Mouse (Mus musculus) liver, embryonic 14.5 days (tissue): ENCODE results near the gene Cux1. TPM values are rescaled to one million over a fixed set of nuclear protein-coding genes. Genes with fewer than 3 reads are reported as not detected.

Source experiments
- ATAC-seq: fragments of 200-750 bp; cut with Nextera tagmentation; 2 replicates; pipeline ENCODE4 v1.8.0; 2017; ENCODE audit warnings: moderate number of reproducible peaks, mild to moderate bottlenecking, moderate library complexity; ENCODE audit not compliant: insufficient read depth
- DNase-seq, 3 experiments: peaks; one replicate each; pipeline ENCODE4 v3.0.0-alpha.2; 2012 to 2013; ENCODE audit warnings: low read depth in 3 of 3, low spot score in 3 of 3
- H3K27ac ChIP-seq: fragments of 300-500 bp; sonication (generic); 2 replicates; pipeline ENCODE4 v1.5.1; 2014; ENCODE audit warnings: moderate library complexity, mild to moderate bottlenecking, control low read depth, inconsistent platforms
- H3K27me3 ChIP-seq: fragments of 300-500 bp; sonication (generic); 2 replicates; pipeline ENCODE4 v1.6.1; 2014; ENCODE audit warnings: mild to moderate bottlenecking, low read length, moderate library complexity; ENCODE audit not compliant: control insufficient read depth, insufficient read depth
- H3K36me3 ChIP-seq: fragments of 300-500 bp; sonication (generic); replicated peaks from 2 replicates; pipeline ENCODE4 v1.6.1; 2014; ENCODE audit warnings: low read depth; ENCODE audit not compliant: control insufficient read depth, insufficient read depth
- H3K4me1 ChIP-seq, 2 experiments: fragments of 200-500 bp in 1 of 2; fragments of 300-500 bp in 1 of 2; sonication (generic) in 1 of 2; replicated peaks; 2 replicates each; pipeline ENCODE4 v1.6.1; 2012 to 2014; ENCODE audit warnings: antibody characterized with exemption in 1 of 2, inconsistent platforms in 1 of 2, low read length in 1 of 2; ENCODE audit not compliant: control insufficient read depth in 2 of 2, insufficient read depth in 2 of 2
- H3K4me2 ChIP-seq: fragments of 300-500 bp; sonication (generic); 2 replicates; pipeline ENCODE4 v1.6.1; 2014; ENCODE audit warnings: low read depth, mild to moderate bottlenecking, control low read depth, moderate library complexity
- H3K4me3 ChIP-seq, 2 experiments: fragments of 200-500 bp in 1 of 2; fragments of 300-500 bp in 1 of 2; sonication (generic) in 1 of 2; 2 replicates each; pipeline ENCODE4 v1.5.1; 2012 to 2014; ENCODE audit warnings: low read depth in 2 of 2, low read length in 2 of 2, mild to moderate bottlenecking in 2 of 2, control low read depth in 1 of 2, inconsistent platforms in 1 of 2, moderate library complexity in 1 of 2; ENCODE audit not compliant: insufficient read depth in 1 of 2
- H3K9ac ChIP-seq: fragments of 300-500 bp; sonication (generic); replicated peaks from 2 replicates; pipeline ENCODE4 v1.6.1; 2014; ENCODE audit warnings: mild to moderate bottlenecking, control low read depth, moderate library complexity
- H3K9me3 ChIP-seq: fragments of 300-500 bp; sonication (generic); 2 replicates; pipeline ENCODE4 v1.6.1; 2016; ENCODE audit warnings: low read length, mixed read lengths; ENCODE audit not compliant: control insufficient read depth
- CTCF ChIP-seq: IDR thresholded peaks from 2 replicates; pipeline ENCODE4 v1.5.1; 2016; ENCODE audit warnings: antibody characterized with exemption, low read depth, control low read depth
- EP300 ChIP-seq: IDR thresholded peaks from 2 replicates; pipeline ENCODE4 v1.6.1; 2016; ENCODE audit warnings: antibody characterized with exemption, low read depth
- WGBS: fragments of 180-500 bp; shearing (Covaris S2); extraction: QIAGEN DNeasy Blood & Tissue Kit; methylation state at CpG from one replicate; pipeline ENCODE4 v1.1.7; 2014; ENCODE audit not compliant: insufficient replicate concordance; 5-methylcytosine and 5-hydroxymethylcytosine counted together
- polyA plus RNA-seq, 2 experiments: library from polyadenylated mRNA; depleted of rRNA in 1 of 2; stranded (reverse) in 1 of 2; unstranded in 1 of 2; fragments of >200 nt; fragmentation: Nextera tagmentation in 1 of 2; extraction: Ambion mirVana in 1 of 2; gene quantifications; 2 replicates each; pipeline versions ENCODE4 v1.2.1 to v1.2.3; 2012 to 2014

Cux1 gene
- polyA plus RNA-seq, 2 experiments: 9.0 to 12.4 TPM

DNA sequence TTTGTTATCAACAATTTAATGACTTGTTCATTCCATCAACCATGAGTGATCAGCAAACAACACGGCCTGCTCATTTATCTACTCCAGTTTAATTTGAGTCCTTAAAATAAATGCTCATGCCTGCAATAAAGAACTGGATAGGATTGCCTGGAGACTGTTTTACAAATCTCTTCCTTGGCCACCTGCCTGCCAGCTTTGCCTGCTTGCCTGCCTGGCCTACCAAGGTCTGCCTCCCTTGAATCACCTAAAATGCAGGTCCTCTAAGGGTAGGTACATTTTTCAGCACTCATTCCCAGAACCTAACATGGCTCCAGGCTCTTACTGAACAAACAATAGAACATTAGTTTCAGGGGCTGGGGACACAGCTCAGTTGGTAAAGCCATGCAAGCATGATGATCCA is 39.4 kb downstream of the Cux1 start:
- no peak for TF ChIP-seq CTCF
- no peak for TF ChIP-seq EP300
- 50% methylated on average over 1 of the region's 1 CpGs for WGBS
- ATAC-seq (no peak), DNase-seq (no peak)
- no peak overlapping the region for H3K4me3 ChIP-seq
- no peak overlapping the region for H3K27ac ChIP-seq
- no peaks in the 10 kb centered on the region for H3K36me3 ChIP-seq
- no peaks in the 10 kb centered on the region for H3K9me3 ChIP-seq
- H3K4me2 ChIP-seq: no peak overlapping the region
- no peaks in the 10 kb centered on the region; a peak in 2 of 4 replicates for H3K4me1 ChIP-seq
- no peak overlapping the region for H3K9ac ChIP-seq
- H3K27me3 ChIP-seq: no peaks in the 10 kb centered on the region

DNA sequence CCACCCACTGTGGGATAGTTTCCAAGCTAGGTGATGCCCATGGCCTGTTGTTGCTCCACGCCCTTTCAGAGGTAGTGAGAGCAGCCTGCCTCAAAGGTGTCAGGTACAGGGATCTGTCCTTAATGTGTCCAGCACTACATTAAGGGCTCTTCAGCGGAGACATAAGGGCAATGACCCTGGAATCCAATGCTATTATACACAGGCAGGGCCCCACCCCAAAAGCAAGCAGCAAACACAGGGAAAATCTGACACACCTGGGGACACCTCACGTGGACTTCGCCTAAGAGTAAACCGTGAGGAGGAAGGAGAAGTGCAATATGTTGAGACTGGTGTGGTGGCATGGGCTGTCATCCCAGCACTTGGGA is 40.8 kb downstream of the Cux1 start:
- no peaks in the 10 kb centered on the region for H3K27me3 ChIP-seq
- no peak overlapping the region for H3K9ac ChIP-seq
- H3K4me1 ChIP-seq: peaks cover 0 to 4% of the 10 kb centered on the region in 2 experiments; a peak in 2 of 4 replicates
- ATAC-seq: no peak
- H3K4me3 ChIP-seq: no peak overlapping the region
- H3K4me2 ChIP-seq: no peak overlapping the region
- no peak for DNase-seq
- no peak overlapping the region for H3K27ac ChIP-seq
- TF ChIP-seq CTCF: no peak
- no peaks in the 10 kb centered on the region for H3K9me3 ChIP-seq
- no peaks in the 10 kb centered on the region for H3K36me3 ChIP-seq
- 68% methylated on average over 5 of the region's 5 CpGs for WGBS

DNA sequence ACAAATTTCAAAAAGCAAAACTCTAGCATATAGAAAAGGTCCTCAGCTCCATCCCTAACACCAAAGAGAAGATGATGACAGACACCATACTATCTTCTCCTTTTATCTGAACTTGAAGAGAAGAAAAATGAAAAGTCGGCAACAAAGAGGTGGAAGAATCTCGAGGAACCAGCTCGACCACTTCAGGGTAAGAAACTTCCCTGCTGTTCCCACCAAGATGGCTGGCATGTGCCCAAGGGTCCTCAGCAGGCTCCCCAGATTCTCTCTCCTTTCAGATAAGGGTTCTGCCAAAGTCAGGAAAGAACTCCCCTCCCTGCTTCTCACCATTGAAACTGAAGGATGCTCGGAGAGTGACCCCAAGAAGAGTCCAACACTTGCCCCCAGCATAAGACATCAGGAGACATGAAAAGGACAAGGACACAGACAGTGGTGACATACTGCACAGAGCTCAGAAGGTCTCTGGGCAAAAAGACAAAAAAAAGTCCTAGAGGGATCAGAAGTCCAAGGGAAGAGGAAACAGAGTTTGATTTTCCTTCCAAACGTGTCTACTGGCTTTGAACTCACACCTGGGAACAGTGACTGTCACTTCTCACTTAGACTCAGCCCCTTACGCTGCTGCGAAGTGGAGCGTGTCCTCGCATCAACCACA is 41.3 kb downstream of the Cux1 start:
- no peaks in the 10 kb centered on the region for H3K9me3 ChIP-seq
- 69% methylated on average over 9 of the region's 9 CpGs for WGBS
- no peak overlapping the region for H3K27ac ChIP-seq
- peaks cover 0 to 4% of the 10 kb centered on the region in 2 experiments; a peak in 2 of 4 replicates for H3K4me1 ChIP-seq
- no peak overlapping the region for H3K4me2 ChIP-seq
- no peak for DNase-seq
- TF ChIP-seq EP300 (no peak), CTCF (no peak)
- no peaks in the 10 kb centered on the region for H3K27me3 ChIP-seq
- H3K9ac ChIP-seq: no peak overlapping the region
- no peaks in the 10 kb centered on the region for H3K36me3 ChIP-seq
- no peak overlapping the region for H3K4me3 ChIP-seq
- no peak for ATAC-seq

DNA sequence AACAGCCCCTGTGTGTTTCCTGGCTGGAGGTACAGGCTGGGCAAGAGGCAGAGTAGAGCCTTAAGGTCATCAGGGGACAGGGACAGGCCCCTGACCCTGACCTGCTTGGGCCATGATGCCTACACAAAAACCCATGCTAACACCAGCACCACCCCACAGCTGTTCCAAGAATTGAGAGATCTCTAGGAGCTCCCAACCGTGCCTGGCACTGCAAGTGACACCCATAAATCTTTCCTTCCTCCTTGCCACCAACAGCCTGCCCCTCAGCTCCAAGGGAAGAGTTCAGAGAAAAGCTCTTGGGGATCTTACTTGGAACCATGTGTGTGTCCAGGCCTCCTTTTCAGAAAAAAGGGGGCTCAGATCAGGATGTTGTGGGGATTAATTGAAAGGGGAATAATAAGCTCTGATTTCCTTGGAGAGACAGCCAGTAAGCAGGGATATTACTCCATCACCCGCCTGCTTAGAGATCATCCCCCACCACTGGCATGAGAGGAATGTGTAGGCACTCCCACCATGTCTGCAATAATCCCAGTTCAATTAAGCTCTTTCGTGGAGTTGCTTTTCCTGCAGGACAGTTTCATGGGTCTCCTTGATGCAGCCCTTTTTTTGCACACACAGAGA is 44.3 kb downstream of the Cux1 start:
- TF ChIP-seq EP300 (no peak), CTCF (no peak)
- 38% methylated on average over 3 of the region's 3 CpGs for WGBS
- no peak overlapping the region for H3K27ac ChIP-seq

DNA sequence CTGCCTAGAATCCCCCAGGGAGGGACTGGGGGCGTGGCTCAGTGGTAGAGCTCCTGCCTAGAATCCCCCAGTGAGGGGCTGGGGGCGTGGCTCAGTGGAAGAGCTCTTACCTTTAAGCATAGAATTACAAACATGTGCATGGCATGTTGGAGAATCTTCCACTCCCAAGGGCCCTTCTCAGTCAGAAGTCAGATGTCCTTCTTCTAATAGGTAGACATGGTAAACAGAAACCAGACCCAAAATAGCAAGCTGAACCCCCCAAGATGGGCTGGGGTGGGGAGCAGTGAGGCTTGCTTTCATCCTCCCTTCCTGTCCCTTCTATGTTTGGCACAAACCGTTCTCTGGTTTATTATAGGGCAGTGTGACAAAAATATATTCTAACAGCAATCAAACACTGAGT is 45.6 kb downstream of the Cux1 start:
- Histone ChIP-seq H3K27ac (no peak overlapping the region), H3K4me2 (no peak overlapping the region), H3K4me3 (no peak overlapping the region), H3K27me3 (no peaks in the 10 kb centered on the region), H3K9ac (no peak overlapping the region), H3K4me1 (peaks cover 0 to 4% of the 10 kb centered on the region in 2 experiments; a peak in 3 of 4 replicates), H3K9me3 (no peaks in the 10 kb centered on the region), H3K36me3 (no peaks in the 10 kb centered on the region)
- 56% methylated on average over 3 of the region's 3 CpGs for WGBS
- TF ChIP-seq CTCF: no peak
- TF ChIP-seq EP300: no peak
- DNase-seq (no peak), ATAC-seq (no peak)

More for the DNA sequence above, 44.3 kb downstream of the Cux1 start:
- H3K4me3 ChIP-seq: no peak overlapping the region
- no peaks in the 10 kb centered on the region for H3K9me3 ChIP-seq
- H3K4me1 ChIP-seq: peaks cover 0 to 4% of the 10 kb centered on the region in 2 experiments; a peak in 3 of 4 replicates
- no peak overlapping the region for H3K9ac ChIP-seq
- DNase-seq: no peak
- H3K4me2 ChIP-seq: no peak overlapping the region
- H3K36me3 ChIP-seq: no peaks in the 10 kb centered on the region
- no peak for ATAC-seq
- no peaks in the 10 kb centered on the region for H3K27me3 ChIP-seq
